Mouse (Mus musculus): ENCODE measurements around the gene Piezo1.

GRCm38 (mm10) chr8:122452154-122452553 lies 99.0 kb downstream of the Piezo1 start:
- no peak for TF ChIP-seq CTCF (IDR thresholded peaks at IDR 0.05; ENCODE audit: low read depth, low read length)
- no peak for TF ChIP-seq EP300 (IDR thresholded peaks at IDR 0.05; ENCODE audit: insufficient read depth, low read depth, low read length)
